Mouse (Mus musculus): ENCODE results near the gene Hebp2.

DNA sequence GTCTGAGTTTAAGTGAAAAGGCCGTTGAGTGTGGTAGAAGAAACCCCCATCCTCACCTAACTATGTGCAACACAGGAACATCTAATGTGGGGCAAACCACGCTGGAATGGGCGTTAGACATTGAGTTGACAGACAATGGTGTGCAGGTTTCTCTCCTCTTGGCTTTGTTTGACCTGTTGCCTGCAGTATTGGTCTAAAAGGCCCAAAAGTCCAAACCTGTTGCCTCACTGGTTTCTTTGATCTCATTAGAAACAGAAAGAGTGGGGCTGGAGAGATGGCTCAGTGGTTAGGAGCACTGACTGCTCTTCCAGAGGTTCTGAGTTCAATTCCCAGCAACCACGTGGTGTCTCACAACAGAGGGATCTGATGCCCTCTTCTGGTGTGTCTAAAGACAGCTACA lies 16.7 kb downstream of the Hebp2 start:
- TF ChIP-seq CTCF (IDR thresholded peaks at IDR 0.05; ENCODE audit: low read depth, low read length) (no peak), POLR2A (IDR thresholded peaks at IDR 0.05; ENCODE audit: borderline replicate concordance, low read depth, low read length) (no peak)

Measured in bone marrow macrophage, adult 2 months (primary cell).